Mouse (Mus musculus) ES-CJ7 (cell line): ENCODE data around the gene Mrpl55.

Experiments
- DNase-seq: peaks from one replicate; pipeline ENCODE4 v3.0.0; 2011; ENCODE audit warnings: low read depth, low spot score

Mrpl55 gene

GRCm38 (mm10) chr11:59202081-59202995 lies at the start of gene Mrpl55:
Mrpl55 (plus strand) TSS chr11:59202486.
- DNase-seq: peak; percentile 89

- no peak for DNase-seq
These were observed 48.1 kb upstream of the Mrpl55 start for GRCm38 (mm10) chr11:59154220-59154619.

- DNase-seq: no peak
These were observed 46.4 kb upstream of the Mrpl55 start for GRCm38 (mm10) chr11:59155900-59156299.

DNA sequence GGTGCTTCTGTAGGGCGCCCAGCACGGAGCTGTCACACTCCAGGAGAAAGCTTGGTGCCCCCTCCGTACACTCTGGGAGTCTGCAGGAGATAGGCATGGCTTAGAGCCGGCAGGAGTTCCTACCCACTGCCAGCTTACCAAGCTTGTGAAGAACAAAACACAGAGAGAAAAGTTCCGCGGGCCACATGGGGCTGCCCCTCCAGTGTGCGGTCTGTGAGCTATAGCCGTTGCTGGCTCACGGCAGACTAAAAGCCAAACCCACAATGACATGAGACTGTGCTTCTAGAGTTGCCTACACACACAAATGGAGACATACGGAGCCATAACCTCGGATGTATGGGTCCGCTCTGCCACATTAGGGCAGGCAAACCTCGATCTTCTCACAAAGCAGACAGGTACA lies 43.2 kb upstream of the Mrpl55 start:
- no peak for DNase-seq

DNA sequence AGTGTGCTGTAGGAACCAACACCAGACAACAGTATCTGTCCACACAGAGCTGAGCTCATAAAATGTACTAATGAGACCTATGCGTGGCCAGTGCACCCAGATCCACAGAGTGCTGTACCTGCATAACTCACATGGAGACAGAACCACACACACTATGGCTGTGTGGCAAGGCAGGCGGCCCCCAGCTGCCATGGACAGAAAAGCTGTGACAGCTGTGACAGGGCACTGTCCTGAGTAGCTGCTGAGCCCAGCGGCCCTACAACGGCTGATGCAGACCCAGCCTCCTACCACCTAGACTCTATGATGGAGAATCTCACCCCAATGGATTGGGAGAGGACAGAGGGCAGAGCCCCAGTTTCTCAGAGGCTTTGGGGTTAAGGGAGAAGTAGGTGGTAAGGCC lies 42.7 kb upstream of the Mrpl55 start:
- no peak for DNase-seq

- DNase-seq: no peak
These were observed 40.9 kb upstream of the Mrpl55 start for GRCm38 (mm10) chr11:59161398-59161797.

DNA sequence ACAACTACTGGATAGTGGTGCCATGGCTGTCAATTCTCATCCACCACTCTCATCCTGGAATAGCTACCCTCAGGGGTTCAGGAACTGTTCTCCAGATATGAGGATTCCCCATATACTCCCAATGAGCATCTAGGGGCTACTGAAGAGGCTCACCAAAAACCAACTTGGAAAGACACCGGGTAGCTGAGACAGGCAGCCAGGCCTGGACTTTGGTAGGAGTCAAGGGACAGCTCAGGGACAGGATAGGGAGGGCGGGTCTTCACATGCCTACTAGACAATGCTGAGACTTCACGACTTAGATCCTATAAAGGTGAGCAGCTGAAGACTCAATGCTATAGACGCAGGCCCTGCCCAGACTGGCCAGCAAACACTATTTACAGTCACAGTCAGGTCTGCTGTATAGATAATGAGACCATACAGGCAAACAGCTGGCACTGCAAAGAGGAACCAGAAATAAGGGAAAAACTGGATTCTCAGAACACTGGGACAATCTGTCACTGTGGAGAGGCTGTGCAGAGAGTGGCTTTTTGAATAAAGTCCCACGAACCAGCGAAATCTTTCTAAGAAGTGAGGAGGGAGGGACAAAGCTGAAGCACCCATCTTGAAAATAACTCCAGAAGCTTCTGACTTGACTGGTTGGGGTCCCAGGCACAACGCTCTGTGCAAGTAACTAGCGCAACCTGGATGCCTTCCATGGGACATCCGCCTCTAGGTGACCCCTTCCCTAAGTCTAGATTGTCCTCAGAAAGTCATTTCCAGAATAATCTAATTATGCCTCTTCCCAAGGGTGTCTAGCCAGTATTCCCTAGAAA lies 39.6 kb upstream of the Mrpl55 start:
- no peak for DNase-seq

DNA sequence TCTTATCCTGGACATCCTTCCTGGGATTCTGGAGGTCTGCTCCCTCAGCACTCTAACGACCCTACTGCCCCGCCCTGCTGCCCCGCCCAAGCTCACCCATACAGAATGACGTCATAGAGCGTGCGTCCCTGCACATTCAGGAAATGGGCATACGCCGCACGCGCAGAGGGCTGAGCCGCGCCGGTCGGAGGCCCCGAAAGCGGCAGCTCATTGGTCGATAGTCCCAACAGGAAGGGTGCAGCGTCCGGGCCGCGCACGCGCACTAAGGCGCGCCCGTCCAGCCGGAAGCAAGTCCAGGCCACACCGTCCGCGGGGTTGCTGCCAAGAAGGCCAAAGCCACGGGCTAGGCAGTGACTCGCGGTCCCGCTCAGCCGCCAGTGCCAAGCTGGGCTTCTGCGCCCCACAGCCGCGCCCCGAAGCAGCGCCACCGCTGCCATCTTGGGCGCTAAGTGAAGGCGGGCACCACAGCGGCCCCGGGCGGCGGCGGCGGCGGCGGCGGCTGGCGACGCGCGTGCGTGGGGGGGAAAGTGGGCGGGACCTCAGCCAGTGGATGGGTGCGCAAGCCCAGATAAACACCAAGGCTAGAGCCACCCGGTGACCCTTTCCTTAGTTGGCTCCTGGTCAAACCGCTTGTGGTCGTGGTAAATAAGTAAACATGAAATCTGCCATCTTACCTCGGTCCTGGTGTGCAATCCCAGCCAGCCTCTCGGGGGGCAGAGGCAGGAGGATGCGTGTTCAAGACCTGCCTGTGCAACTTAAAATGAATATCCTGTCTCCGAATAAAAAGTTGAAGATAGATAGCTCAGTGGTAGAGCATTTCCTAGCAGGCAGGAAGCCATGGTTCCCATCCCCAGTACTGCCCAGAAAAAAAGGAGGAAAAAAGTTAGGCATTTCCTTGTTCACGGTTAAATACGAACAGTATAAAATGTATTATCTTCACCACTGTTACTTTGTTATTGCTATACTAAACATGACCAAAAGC lies 38.7 kb upstream of the Mrpl55 start, which contains the start of gene Iba57:
Gene Iba57, minus strand, starts transcription at position 485 of the 982 bp plus-strand sequence.
- DNase-seq: peak; percentile 100

- DNase-seq: no peak
These were observed 37.9 kb upstream of the Mrpl55 start for GRCm38 (mm10) chr11:59164384-59164783.

DNA sequence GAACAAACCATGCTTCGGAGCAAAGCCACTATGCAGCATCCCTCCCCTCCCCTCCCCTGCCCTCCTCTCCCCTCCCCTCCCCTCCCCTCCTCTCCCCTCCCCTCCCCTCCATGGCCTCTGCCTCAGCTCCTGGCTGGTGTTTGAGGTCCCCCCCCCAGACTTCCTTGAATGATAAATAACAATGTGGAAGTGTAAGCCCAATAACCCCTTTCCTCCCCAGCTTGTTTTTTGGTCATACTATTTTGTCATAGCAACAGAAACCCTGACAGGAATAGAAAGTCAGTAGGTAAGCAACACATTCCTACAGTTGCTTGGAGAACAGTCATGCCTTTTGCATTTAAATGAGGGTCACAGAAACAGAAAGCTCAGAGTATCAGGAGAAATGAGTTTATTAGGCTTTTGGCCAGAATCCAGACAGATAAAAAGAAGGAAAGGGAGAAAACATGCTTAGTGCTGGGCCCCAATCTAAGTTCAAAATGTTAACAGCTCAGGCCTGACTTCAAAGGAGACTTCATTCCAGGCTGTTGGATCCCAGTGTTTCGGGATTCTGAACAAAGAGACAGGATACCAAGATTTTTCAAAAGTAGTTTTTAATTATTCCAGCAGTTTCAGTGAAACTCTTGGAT lies 36.6 kb upstream of the Mrpl55 start:
- no peak for DNase-seq

DNA sequence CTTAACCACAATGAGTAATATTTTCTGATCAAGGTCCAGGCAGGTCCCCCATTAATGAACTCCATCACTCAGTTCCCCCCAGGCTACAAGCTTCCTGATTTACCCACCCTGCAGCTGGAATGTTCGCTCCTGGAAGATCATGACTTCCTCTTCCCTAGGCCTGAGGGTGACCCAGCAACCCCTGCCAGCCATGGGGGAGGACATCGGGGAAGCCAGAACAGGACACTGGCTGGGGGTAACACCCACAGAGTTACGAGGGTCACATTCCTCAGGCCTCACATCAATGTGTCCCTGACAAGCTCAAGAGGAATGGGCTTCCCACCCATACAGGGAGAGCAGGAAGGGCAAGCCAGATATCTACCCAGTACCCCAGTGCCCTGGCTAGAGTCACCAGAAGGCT lies 32.5 kb upstream of the Mrpl55 start:
- no peak for DNase-seq

GRCm38 (mm10) chr11:59170549-59170948 lies 31.7 kb upstream of the Mrpl55 start:
- DNase-seq: no peak

DNA sequence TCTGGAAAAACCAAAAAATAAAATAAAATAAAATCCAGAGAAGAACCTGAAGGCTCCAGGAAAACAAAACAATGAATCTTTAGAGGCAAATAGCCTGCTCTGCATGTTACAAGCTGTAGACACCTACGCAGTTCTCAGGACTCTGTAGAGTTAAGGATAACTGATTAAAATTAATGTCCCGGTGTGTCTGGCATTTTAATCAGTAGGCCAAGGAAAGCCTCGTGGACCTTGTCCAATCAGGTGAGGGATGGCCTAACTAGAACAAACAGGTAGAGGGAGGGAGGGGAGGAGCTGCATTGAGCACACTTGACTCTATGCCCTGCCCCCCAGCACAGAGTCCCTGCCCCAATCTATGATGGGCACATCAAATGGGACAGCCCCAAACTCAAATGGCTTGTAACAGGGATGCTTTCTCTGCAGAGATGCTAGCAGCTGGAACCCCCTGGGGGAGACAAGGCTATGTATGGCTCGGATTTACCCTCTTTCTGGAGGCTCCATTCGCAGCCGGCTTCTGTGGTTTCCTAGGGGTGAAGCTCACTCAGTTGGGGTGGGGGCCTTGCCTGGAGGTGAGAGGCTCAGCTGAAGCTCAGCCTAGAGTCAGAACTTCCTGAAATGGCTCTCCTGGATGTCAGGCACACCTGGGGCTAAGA lies 28.0 kb upstream of the Mrpl55 start:
- DNase-seq: no peak

DNA sequence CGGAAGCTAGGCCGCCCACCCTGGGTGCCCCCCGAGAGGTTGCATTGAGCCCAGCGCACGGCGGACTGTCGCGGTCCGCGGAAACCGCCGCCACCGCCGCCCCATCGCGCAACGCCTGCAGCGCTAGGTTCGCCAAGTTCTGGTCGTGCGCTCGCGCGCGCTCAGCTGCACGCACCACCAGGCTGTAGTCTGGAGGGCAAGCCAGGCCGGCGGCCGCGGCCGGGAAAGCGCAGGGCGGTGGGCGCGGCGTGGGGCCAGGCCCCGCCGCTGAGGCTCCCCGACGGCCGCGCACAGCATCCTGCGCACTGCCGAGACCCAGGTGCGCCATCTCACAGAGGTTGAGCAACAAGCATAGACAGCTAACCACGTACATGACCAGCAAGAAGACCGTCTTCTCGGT lies 25.8 kb upstream of the Mrpl55 start:
- DNase-seq: no peak

GRCm38 (mm10) chr11:59176921-59177320 lies 25.4 kb upstream of the Mrpl55 start:
- no peak for DNase-seq

GRCm38 (mm10) chr11:59182864-59183331 lies 19.4 kb upstream of the Mrpl55 start, which contains the start of gene Gjc2:
Gjc2 (minus strand) TSS chr11:59183213.
- no peak for DNase-seq

- peak; percentile 48 for DNase-seq
These were observed 18.5 kb upstream of the Mrpl55 start for GRCm38 (mm10) chr11:59183821-59184220.

GRCm38 (mm10) chr11:59185490-59185889 lies 16.8 kb upstream of the Mrpl55 start:
- no peak for DNase-seq

DNA sequence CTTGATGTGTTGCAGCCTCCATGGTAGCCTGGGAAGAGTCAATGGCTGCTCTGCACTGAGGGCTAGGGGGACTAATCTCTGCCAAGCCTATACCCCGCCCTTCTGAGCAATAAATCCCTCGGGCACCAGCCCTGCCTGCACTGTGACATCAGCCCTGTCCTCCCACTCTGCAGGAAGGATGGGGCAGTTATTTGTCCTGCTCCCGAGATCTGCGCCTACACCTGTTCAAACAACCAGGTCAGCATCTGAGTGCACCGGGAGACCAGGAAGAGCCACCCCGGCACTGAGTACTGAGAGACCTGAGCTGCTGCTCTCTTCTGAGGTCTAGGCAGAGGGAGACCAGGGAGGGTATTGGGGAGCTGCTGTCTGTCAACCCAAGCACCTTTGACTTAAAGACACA lies 14.6 kb upstream of the Mrpl55 start:
- DNase-seq: no peak
